Mouse (Mus musculus) heart, adult 11 months (tissue): ENCODE measurements around the gene Manba.
"Not testable (repeated sequence)": the region's sequence is repeated elsewhere in the genome, so short reads cannot be mapped to it uniquely, and the experiment has no call there.

Source experiments
- DNase-seq: peaks from one replicate; pipeline ENCODE4 v3.0.0; 2022

Manba gene

GRCm38 (mm10) chr3:135489865-135490520 is 4.6 kb downstream of the Manba start:
- DNase-seq, result peak; percentile 73

GRCm38 (mm10) chr3:135491102-135491501 is 5.7 kb downstream of the Manba start:
- peak; percentile 78 for DNase-seq

GRCm38 (mm10) chr3:135493320-135493719 is 7.9 kb downstream of the Manba start:
- peak; percentile 27 for DNase-seq

GRCm38 (mm10) chr3:135497956-135498355 is 12.5 kb downstream of the Manba start:
- DNase-seq, result not testable (repeated sequence)

GRCm38 (mm10) chr3:135498891-135499290 is 13.5 kb downstream of the Manba start:
- DNase-seq, result no peak

- DNase-seq, result peak; percentile 88
Observed at GRCm38 (mm10) chr3:135503160-135503559, 17.7 kb downstream of the Manba start.

GRCm38 (mm10) chr3:135505369-135505909 is 20.0 kb downstream of the Manba start:
- DNase-seq, result peak; percentile 94

GRCm38 (mm10) chr3:135505916-135506482 is 20.6 kb downstream of the Manba start:
- DNase-seq, result no peak

GRCm38 (mm10) chr3:135507506-135507905 is 22.1 kb downstream of the Manba start:
- DNase-seq, result no peak

GRCm38 (mm10) chr3:135508191-135508590 is 22.8 kb downstream of the Manba start:
- no peak for DNase-seq

- DNase-seq, result no peak
Observed at GRCm38 (mm10) chr3:135510372-135510771, 25.0 kb downstream of the Manba start.

- no peak for DNase-seq
Observed at GRCm38 (mm10) chr3:135511683-135512082, 26.3 kb downstream of the Manba start.

GRCm38 (mm10) chr3:135513270-135513669 is 27.9 kb downstream of the Manba start:
- DNase-seq, result peak; percentile 88

GRCm38 (mm10) chr3:135513800-135514425 is 28.5 kb downstream of the Manba start:
- DNase-seq, result peak; percentile 89

- no peak for DNase-seq
Observed at GRCm38 (mm10) chr3:135515246-135515645, 29.8 kb downstream of the Manba start.

GRCm38 (mm10) chr3:135516891-135517290 is 31.5 kb downstream of the Manba start:
- DNase-seq, result peak; percentile 98

- DNase-seq, result peak; percentile 92
Observed at GRCm38 (mm10) chr3:135518882-135519281, 33.5 kb downstream of the Manba start.

- DNase-seq, result peak; percentile 91
Observed at GRCm38 (mm10) chr3:135519584-135519983, 34.2 kb downstream of the Manba start.

GRCm38 (mm10) chr3:135521963-135522362 is 36.6 kb downstream of the Manba start:
- peak; percentile 99 for DNase-seq

GRCm38 (mm10) chr3:135522618-135523355 is 37.4 kb downstream of the Manba start:
- DNase-seq, result peak; percentile 89

GRCm38 (mm10) chr3:135524900-135525299 is 39.5 kb downstream of the Manba start:
- not testable (repeated sequence) for DNase-seq

- DNase-seq, result no peak
Observed at GRCm38 (mm10) chr3:135529670-135530069, 44.3 kb downstream of the Manba start.

GRCm38 (mm10) chr3:135531762-135532161 is 46.4 kb downstream of the Manba start:
- DNase-seq, result peak; percentile 85
